Mouse (Mus musculus): ENCODE measurements around the gene Senp3.
"Not testable (repeated sequence)": the region's sequence is repeated elsewhere in the genome, so short reads cannot be mapped to it uniquely, and the experiment has no call there.

The Senp3 gene

GRCm38 (mm10) chr11:69681314-69682208 lies at the start of gene Senp3:
Gene Senp3 (minus strand): TSS chr11:69682084.
- peak; percentile 98 for DNase-seq (ENCODE audit: low read depth, low spot score)

GRCm38 (mm10) chr11:69731408-69731807 lies 49.5 kb upstream of the Senp3 start:
- not testable (repeated sequence) for DNase-seq (ENCODE audit: low read depth, low spot score)

- DNase-seq (ENCODE audit: low read depth, low spot score), result peak; percentile 64
Measured at GRCm38 (mm10) chr11:69729063-69729462, 47.2 kb upstream of the Senp3 start.

- no peak for DNase-seq (ENCODE audit: low read depth, low spot score)
Measured at GRCm38 (mm10) chr11:69725951-69726350, 44.1 kb upstream of the Senp3 start.

GRCm38 (mm10) chr11:69723074-69723473 lies 41.2 kb upstream of the Senp3 start:
- DNase-seq (ENCODE audit: low read depth, low spot score), result no peak

- DNase-seq (ENCODE audit: low read depth, low spot score), result no peak
Measured at GRCm38 (mm10) chr11:69720852-69721251, 39.0 kb upstream of the Senp3 start.

GRCm38 (mm10) chr11:69719423-69719822 lies 37.5 kb upstream of the Senp3 start:
- no peak for DNase-seq (ENCODE audit: low read depth, low spot score)

GRCm38 (mm10) chr11:69718661-69719060 lies 36.8 kb upstream of the Senp3 start:
- no peak for DNase-seq (ENCODE audit: low read depth, low spot score)

GRCm38 (mm10) chr11:69716953-69717352 lies 35.1 kb upstream of the Senp3 start:
- DNase-seq (ENCODE audit: low read depth, low spot score), result no peak

- peak; percentile 63 for DNase-seq (ENCODE audit: low read depth, low spot score)
Measured at GRCm38 (mm10) chr11:69715929-69716328, 34.0 kb upstream of the Senp3 start.

- peak; percentile 52 for DNase-seq (ENCODE audit: low read depth, low spot score)
Measured at GRCm38 (mm10) chr11:69715482-69715881, 33.6 kb upstream of the Senp3 start.

GRCm38 (mm10) chr11:69714636-69715329 lies 32.9 kb upstream of the Senp3 start:
- peak; percentile 80 for DNase-seq (ENCODE audit: low read depth, low spot score)

- DNase-seq (ENCODE audit: low read depth, low spot score), result no peak
Measured at GRCm38 (mm10) chr11:69712954-69713672, 31.2 kb upstream of the Senp3 start.

- DNase-seq (ENCODE audit: low read depth, low spot score), result no peak
Measured at GRCm38 (mm10) chr11:69711082-69711481, 29.2 kb upstream of the Senp3 start.

GRCm38 (mm10) chr11:69710470-69710869 lies 28.6 kb upstream of the Senp3 start:
- no peak for DNase-seq (ENCODE audit: low read depth, low spot score)

GRCm38 (mm10) chr11:69709554-69710446 lies 27.9 kb upstream of the Senp3 start:
- DNase-seq (ENCODE audit: low read depth, low spot score), result no peak

- no peak for DNase-seq (ENCODE audit: low read depth, low spot score)
Measured at GRCm38 (mm10) chr11:69708614-69709265, 26.9 kb upstream of the Senp3 start.

- no peak for DNase-seq (ENCODE audit: low read depth, low spot score)
Measured at GRCm38 (mm10) chr11:69707873-69708381, 26.0 kb upstream of the Senp3 start.

GRCm38 (mm10) chr11:69707480-69707847 lies 25.6 kb upstream of the Senp3 start:
- DNase-seq (ENCODE audit: low read depth, low spot score), result no peak

GRCm38 (mm10) chr11:69706775-69707479 lies 25.0 kb upstream of the Senp3 start:
- DNase-seq (ENCODE audit: low read depth, low spot score), result no peak

Measured in forelimb bud, embryonic 11.5 days (tissue).